Mouse (Mus musculus) liver, adult 2 months (tissue): ENCODE data around the gene Dnajc16.

Experiments used
- CTCF ChIP-seq: fragments of 200-500 bp; IDR thresholded peaks from 2 replicates; pipeline ENCODE4 v1.5.1; 2011; ENCODE audit warnings: low read depth, low read length, control low read depth
- POLR2A ChIP-seq: fragments of 200-500 bp; IDR thresholded peaks from 2 replicates; pipeline ENCODE4 v1.6.1; 2011; ENCODE audit warnings: low read length, control low read depth; ENCODE audit not compliant: insufficient read depth; ENCODE audit errors: extremely low read depth

- TF ChIP-seq POLR2A (no peak), CTCF (no peak)
Measured at GRCm38 (mm10) chr4:141786141-141786540, 4.6 kb downstream of the Dnajc16 start.
